Mouse (Mus musculus): ENCODE data around the gene Atp2c1.

The Atp2c1 gene

DNA sequence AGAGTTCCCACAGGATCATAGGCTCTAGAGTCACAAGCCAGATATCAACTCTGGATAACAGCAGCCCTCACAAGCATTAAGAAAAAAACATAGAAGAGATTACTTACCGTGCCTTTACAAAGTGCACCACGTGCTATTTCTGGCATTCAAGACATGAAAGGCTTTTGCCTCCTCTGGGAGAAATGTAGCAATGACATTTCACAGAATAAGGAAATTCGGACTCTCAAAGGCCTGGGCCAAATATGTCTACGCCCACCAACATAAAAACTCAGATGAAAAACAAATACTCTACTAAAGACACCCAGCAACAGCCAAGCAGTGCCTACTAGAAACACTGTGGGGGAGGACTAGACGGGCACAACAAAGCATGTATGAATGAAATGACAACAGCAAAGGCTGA is 38.8 kb downstream of the Atp2c1 start:
- DNase-seq (ENCODE audit: low spot score in 2 of 2): no peak

DNA sequence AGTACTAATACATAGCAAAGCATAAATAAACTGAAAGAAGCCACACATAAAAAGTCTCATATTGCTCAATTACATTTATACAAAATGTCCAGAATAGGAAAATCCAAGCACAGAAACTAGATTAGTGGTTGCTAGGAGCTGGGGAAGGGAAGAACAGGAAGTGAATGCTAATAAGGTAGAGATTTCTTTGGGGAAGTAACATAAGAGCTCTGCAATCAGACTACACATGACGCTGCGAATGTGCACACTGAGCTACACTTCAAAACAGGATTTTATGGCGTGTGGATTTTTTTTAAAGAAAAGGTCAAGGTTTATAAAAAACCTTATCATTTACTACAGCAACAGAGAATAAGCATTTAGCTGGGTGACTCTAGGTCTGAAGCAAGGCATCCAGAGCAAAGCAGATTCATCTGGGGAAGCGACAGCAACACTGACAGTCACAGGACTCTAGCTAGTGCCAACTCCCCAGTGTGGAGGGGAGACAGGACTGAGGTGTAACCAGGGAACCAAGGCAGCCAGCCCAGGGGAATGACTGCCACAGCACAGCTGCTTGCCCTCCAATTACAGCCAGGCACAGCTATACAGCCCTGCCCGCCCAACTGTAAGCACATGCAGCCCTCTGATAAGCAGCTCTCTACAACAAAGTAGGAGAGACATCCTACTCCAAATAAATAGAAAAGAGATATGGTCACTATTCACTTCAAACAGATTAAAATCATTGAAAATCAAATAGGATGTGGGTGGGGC is 42.6 kb downstream of the Atp2c1 start:
- DNase-seq (ENCODE audit: low spot score in 2 of 2): no peak

DNA sequence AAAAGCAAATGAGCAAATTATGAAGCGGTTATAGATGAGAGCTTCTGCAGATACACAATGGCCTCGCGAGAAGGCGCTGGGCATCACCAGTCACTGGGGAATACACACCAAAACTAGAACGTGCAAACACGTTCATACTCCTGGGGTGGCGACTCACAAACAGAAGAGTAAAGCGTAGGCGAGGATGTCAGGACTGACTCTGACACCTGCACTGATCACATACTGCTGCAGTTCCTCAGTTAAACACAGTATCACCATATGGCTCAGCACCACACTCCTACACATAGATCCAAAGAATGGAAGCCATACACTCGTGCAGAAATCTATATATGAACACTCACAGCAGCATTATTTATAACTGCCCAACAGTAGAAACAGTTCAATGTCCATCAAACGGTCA is 43.2 kb downstream of the Atp2c1 start:
- DNase-seq (ENCODE audit: low spot score in 2 of 2): no peak

DNA sequence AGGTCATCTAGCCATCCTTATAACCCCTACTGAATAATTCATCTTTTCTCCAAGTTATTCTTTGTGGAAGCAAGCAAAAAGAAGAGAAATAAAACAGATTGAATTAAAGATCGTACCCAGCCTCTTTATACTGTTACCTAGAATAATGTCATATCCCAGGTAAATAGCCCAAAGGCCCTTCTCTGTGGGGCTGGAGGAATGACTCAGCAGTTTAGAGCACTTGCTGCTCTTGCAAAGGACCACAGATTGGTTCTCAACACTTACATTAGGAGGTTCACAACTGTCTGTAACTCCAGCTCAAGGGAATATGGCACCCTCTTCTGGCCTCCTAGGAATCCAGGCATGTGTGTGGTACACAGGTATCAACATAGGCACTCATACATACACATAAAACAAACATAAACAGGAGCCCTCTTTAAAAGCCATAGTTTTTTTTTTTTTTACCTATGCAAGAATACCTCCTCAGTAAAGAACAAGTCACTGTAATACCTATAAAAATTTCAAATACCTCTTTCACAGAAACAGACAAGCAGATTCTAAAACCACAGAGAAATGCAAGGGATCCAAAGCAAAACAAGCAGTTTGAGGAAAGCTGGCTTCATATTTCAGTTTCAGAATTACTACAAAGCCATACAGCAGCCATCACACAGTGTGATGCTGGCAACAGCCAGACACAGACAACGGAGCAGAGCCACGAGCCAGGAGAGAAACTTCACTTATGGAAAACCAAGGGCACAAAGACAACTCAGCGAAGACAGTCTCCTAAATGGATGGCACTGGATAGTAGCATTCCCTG is 44.2 kb downstream of the Atp2c1 start:
- no peak for DNase-seq (ENCODE audit: low spot score in 2 of 2)

DNA sequence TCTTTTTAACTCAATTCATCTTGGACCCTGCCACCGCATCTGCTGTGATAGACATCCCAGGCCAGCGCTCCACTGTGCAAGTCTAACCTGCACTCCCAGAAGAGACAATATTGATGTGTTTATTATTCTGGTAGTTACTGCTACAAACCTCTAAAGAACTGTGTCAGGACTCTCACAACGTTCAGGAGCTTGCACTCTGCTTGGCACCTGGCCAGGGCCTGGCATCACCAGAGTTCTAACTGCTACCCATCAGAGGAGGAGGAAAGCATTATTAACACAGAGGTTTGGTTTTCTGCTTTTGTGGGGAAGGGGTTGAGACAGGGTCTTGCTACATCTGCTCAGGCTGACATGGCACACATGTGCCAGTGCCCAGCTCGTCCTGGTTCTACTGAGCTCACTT is 45.0 kb downstream of the Atp2c1 start:
- DNase-seq (ENCODE audit: low spot score in 2 of 2): no peak

DNA sequence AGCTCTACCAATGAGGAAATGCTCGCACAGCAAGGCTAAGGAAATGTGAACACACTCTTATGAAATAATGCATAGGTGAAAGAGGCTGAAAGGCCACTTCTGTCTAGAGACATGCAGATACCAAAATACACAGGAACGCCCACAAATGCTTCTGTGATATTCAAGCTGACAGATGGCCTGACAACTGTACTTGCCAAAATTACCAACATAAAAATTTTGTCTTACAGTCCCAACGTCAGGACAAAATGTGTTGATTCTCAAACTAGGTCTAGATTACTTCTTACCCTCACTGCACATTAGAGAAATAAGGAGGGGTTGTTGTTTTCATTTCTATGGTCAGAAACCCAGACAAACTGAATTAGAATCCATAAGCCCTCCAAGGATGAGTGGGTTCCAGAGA is 51.0 kb downstream of the Atp2c1 start:
- DNase-seq (ENCODE audit: low spot score in 2 of 2): no peak

DNA sequence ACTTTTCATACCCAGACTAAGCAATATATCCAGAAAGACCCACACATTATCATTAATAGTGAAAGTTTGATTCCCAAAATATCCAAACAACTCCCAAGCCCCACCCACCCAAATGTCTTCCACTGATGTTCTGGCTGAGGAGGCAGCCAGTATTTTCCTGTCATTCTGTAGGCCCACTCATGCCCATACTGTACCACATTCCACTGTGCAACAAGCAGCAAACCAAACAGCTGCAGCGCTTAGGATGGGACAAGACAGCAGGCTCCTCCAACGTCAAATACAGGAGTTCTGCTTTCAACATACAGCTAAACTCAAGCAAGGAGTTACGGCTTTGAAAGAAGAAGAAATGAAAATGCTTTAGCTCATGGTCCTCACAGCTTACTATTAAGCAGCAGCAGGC is 52.2 kb downstream of the Atp2c1 start:
- no peak for DNase-seq (ENCODE audit: low spot score in 2 of 2)

DNA sequence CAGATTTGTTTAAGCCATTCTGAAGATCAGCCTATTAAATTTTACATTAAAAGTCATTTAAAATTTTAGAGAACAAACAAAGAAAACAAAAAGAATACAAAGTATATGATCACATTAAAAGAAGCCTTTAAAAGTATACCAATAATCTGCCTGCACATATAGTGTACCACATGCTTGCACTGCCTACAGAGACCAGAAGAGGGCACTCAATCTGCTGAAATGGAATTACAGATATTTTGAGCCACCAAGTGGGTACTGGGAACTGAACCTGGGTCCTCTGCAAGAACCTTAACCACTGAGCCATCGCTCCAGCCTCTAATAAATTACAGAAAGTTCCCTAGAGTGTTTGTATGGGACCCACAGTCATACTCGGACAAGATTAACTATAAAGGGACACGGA is 59.3 kb downstream of the Atp2c1 start:
- no peak for DNase-seq (ENCODE audit: low spot score in 2 of 2)

DNA sequence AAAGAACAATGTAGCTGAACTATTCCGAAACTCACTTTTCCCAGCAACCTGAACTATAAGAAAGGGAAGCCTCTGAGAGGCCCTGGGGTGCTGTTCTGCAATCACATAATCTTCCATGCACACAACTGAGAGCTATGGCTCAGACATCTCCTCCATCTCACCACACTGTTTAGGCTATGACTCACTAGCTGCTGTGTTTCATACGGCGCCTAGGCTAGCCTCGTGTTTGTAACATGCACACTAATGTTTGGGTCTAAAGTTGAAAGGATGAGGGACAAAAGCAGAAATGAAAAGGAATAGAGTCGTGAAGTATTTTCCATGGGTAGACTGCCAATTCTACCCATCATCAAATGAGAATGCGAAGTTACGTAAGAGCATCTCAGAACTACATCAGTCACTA is 65.6 kb downstream of the Atp2c1 start:
- no peak for DNase-seq (ENCODE audit: low spot score in 2 of 2)

DNA sequence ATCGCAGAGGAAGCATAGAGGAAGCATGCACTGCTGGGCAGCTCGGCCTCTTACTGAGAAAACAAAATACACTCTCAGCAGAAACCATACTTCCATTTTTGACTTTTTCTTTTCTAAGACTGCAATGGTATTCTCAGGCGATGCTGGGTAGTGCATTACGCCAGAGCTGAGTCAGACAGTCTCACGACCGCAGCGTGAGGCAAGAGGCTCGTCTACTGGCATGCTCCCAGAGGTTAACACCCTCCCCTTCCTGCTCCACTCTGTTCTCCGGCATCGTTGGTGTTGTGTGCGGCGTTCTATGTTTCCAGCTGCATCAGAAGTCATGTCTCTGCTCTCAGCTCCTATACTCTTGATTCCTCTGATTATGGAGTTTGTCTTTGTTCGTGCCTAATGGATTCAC is 68.1 kb downstream of the Atp2c1 start:
- no peak for DNase-seq (ENCODE audit: low spot score in 2 of 2)

DNA sequence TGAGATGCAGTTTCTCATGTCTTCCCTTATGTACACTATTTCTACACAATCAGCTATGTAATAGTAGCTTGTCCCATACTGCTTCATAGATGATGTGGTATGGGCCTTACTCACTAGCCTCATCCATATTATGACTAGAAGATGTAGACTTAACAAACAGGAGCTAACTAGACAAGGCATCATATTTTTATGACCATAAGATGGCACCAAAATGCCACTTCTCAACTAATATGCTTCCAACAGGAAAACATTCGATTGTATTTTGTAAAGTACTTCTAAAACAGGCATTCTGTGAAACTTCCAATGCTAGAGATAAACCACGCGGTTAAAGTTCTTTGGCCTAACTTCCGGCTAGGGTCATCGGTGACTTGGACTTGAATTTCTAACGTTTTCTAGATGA is 118.6 kb downstream of the Atp2c1 start:
- DNase-seq (ENCODE audit: low spot score in 2 of 2): no peak

DNA sequence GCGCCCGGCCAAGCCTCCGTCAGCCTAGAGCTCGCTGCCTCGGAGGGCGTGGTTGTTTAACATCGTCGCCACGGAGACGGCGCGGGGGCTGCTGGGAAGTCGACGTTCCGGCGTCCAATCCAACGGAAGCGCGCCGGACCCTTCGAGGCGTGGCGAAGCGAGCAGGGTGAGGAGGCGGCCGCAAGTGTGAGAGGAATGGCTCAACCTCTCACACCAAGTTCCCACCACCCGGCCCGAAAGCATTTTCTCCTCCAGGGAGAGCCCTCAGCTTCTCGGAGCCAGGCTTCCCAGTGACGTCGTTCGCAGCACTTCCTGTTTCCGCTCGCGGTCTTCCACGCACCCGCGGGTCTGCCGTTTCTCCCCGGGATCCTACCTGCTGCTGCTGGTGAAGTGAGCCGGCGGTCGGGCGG is 131.9 kb downstream of the Atp2c1 start, which contains the start of the genes Aste1 and Nek11:
TSS of gene Aste1 (plus strand) at position 175 of the 410 bp plus-strand sequence.
TSS of gene Nek11 (minus strand) at position 307 of the 410 bp plus-strand sequence.
- DNase-seq (ENCODE audit: low spot score in 2 of 2): peak; percentile 92 to 94

DNA sequence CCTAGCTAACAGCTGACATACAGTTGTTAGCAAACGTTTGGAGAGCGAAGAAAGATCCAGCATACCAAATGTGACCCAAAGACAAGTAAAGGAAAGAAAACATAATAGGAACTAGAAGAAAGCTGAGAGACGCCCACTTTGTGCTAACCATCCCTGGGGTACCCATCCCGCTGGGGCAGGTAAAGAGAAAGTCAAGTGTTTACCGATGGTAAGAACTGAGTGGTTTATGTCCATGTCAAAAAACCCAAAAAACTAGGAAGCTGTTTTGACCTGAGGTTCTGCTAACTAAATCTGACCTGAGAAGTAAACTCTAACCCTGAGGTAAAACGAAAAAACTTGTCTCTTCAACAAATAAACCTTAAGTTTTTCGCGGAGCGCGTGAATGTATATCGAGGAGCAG is 132.4 kb downstream of the Atp2c1 start:
- no peak for DNase-seq (ENCODE audit: low spot score in 2 of 2)

DNA sequence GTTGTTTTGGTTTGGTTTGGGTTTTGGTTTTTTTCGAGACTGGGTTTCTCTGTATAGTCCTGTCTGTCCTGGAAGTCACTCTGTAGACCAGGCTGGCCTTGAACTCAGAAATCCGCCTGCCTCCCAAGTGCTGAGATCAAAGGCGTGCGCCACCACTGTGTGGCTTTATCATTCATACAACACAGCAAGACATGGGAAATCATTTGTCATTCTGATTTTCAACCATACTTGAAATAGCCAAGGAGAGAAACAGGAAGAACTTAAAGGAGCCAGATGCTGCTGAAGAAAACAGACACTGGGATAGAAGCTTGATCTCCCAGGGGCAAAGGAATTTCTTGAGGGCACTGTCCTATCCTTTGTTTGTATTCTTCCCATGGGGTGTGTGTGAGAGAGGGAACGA is 136.5 kb downstream of the Atp2c1 start:
- no peak for DNase-seq (ENCODE audit: low spot score in 2 of 2)

DNA sequence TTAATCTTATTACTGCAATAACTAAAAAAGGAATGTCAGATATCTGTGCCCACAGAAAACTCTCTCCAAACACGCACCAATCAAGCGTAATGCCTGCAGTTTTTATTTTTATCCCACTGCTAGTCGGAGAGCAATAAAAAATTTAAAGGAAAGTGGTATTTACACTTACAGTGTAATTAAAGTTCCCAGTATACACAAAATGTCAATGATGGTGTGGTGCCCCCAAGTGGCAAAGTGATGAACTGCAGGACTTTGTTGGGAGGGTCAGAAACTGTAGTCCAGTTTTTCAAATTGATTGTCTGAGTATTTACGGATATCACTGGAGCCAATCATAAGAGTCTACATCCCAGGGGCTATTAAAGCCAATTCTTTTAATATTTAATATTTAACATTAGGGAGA is 137.8 kb downstream of the Atp2c1 start:
- DNase-seq (ENCODE audit: low spot score in 2 of 2): peak; percentile 36 to 77

DNA sequence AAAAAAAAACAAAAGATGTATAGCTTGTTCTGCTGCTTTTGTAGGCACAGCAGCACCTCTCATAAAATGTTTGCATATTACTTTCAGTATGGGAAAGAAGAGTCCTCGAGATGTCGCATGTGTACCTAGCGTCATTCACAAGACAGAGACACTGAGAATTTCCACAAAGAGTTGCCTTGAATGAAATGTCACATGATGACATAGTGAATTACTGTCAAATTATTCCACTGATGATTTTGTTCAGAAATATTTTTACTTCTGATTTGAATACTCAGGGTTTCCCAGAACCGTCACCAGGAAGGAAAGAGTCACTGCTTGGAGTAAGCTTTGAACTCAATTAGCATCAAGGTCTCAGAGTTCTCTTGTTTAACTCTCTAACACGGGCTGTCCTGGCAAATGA is 139.7 kb downstream of the Atp2c1 start:
- DNase-seq (ENCODE audit: low spot score in 2 of 2): no peak

DNA sequence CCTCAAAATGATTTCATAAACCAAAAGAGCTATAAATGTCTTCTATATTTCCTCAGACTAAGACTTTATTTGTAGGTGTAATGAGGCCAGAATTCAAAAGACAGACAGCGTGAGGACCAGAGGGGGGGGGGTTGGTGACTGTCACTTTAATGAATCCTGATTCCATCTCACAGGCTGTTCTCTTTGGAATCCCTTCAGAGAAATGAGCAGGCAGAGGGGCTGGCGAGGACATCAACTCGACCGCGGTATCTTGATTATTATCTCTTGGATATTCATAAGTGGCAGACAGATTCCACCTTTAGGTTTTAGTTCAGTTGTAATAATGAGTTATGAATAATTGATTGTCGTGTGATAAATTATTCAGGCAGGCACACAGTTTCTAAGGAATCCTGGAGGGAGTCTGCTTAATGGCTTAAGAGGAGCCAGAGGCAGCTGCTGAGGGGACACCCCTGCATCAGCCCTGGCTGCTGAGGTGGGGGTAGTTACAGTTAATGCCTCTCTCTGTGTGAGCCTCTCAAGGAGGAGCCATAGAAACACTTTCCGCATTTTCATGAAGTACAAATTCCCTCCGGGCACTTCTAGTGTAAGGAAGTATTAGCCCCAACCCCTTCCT is 147.5 kb downstream of the Atp2c1 start:
- no peak for DNase-seq (ENCODE audit: low spot score in 2 of 2)

DNA sequence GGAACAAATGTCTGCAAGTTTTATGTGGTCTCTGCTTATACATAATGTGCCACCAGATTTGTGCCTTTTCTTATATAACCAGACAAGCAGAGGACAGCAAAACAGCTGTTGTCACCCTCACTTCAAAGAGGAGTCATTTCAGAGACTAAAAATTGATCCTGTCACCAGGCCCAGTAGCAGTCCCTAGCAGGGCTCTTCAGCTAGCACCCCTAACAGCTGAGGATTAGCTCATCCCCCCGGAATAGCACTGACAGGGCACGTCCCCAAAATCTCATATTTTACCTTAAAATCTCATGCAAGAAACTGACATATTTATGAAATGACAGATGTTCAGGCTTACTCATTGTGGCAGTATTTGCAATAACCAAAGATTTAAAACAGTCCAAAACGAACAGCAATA is 149.5 kb downstream of the Atp2c1 start:
- no peak for DNase-seq (ENCODE audit: low spot score in 2 of 2)

DNA sequence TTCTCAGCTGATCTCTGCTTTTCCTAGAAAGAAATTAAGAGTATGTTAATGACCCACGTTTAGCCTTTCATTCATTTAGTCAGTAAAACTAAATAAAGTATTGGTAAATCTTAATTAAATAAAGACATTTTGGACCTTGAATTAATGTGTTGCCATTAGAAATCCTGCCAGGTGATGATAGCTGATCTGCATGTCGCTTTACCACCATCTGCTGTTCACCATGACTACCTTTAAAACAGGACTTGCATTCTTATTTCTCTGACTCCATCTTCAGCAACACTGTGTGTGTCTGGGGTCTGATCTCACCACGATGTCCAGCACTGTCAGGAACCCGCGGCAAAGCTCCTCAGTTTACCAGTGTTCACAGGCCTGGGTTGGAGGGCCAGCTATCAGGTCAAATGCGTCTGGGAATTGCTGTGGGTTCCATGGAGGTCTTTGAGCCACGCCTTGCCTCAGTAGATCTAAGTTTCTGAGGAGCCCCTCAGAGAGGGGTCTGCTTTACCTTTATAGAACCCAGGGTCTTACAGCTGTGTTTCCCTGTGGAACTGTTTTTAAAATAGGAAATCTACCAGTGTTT is 150.1 kb downstream of the Atp2c1 start:
- no peak for DNase-seq (ENCODE audit: low spot score in 2 of 2)

DNA sequence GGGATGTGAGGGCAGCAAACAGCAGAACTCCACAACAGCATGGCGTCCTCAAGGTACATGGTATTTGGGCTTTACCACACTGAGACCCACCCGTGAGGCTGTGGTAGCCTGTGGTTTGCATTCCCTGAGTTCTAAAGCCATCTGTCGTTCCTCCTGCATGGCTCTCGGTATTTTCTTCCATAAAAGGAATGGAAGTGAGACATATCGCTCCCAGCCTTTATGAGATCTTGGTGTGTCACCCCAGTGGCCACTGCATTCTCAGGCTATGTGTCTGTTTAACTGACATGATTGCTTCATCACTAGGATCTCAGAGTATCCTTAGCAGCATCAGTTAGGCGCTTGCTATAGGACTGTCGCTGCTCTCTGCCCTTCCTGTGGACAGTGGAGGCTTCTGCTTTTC is 150.7 kb downstream of the Atp2c1 start:
- DNase-seq (ENCODE audit: low spot score in 2 of 2): no peak

DNA sequence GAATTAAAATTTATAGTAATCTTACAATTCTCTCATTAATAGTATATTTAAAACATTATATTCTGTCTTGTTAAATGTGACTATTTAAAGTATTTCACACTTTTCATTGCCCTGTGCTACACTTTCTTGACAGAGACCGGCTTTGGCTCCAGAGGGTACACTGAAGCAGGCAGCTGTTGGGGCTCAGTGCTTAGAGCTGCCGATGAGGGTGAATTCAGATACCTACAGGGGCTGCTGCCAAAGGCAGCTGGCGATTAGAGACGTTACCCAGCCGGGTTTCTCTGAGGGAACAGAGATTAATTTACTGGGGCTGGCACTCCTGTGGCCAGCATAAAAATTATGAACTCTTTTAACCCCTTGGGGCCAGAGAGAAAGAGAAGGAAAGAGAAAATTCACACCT is 152.8 kb downstream of the Atp2c1 start:
- no peak for DNase-seq (ENCODE audit: low spot score in 2 of 2)

DNA sequence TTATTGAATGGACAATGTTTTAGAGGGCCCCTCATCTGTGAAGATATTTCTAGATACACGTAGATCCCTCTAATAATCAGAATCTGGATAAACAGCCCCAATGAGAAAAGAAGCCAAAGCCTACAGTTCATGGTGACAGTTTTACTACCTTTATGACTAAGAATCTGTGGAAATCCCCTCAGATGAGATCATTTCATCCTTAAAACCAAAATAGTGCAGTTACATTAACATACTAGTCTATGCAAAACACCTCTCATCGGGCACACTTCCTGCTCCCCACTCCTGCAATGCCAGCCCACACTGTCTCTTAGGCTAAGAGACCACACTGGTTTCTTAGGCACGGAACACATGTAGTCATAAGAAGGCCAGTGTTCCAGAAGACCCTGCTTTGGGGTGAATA is 158.5 kb downstream of the Atp2c1 start:
- no peak for DNase-seq (ENCODE audit: low spot score in 2 of 2)

Measured in urinary bladder, adult 18-20 months (tissue).